In genomic region chr13:53276381-53276780, GRCm38 (mm10) we compare ENCODE assay signal across 14 mouse cellular contexts. TPM values are rescaled to one million over a fixed set of nuclear protein-coding genes. Genes with fewer than 3 reads are reported as not detected.
DNase-seq lines count a peak whose midpoint lies in the region; ATAC-seq and TF ChIP-seq lines count a peak whose summit lies in the region.
"Had no signal": no experiment of that assay in that cellular context is flagged by ENCODE, and none has a peak within 500 bp of the region (broad histone marks: within the 10 kb centered on the region; RNA-seq: fewer than 3 reads in every experiment).

No protein-coding gene starts in this region.

- no peak for ATAC-seq in heart, embryonic 14.5 days (ENCODE audit: insufficient number of reproducible peaks, insufficient read depth, low FRiP score, low read depth)
- ATAC-seq in kidney, embryonic 16.5 days (ENCODE audit: low FRiP score, low TSS enrichment) = no peak
- no peak for ATAC-seq in neural tube, embryonic 11.5 days (ENCODE audit: insufficient read depth, low FRiP score, low TSS enrichment)
- ATAC-seq: CD4-positive, CD25-positive, alpha-beta regulatory T cell, adult 4 months; liver, postnatal 0 days had no signal

- intact Hi-C loops in heart, adult 2 months (cut with DNase I) = loop anchor here (5.0 kb wide), 1 partner anchor 39 kb away; no protein-coding TSS in a partner anchor

- TF ChIP-seq POLR2A in heart, adult 2 months (IDR thresholded peaks at IDR 0.05; ENCODE audit: insufficient read depth, low read depth, low read length) = no peak

- no peak for TF ChIP-seq EP300 in heart, adult 2 months (IDR thresholded peaks at IDR 0.05; ENCODE audit: insufficient read depth, low read depth, low read length)

- H3K4me3 ChIP-seq in heart, embryonic 14.5 days (ENCODE audit: control insufficient read depth in 1 of 2, insufficient read depth in 1 of 2, low read depth in 1 of 2, low read length in 2 of 2) = no peak overlapping the region
- no peak overlapping the region for H3K4me3 ChIP-seq in heart, adult 2 months
- H3K4me3 ChIP-seq in kidney, embryonic 16.5 days (ENCODE audit: low read length) = no peak overlapping the region
- no peak overlapping the region for H3K4me3 ChIP-seq in neural tube, embryonic 11.5 days (ENCODE audit: low read depth, low read length)
- H3K4me3 ChIP-seq: limb, embryonic 13.5 days; megakaryocyte, embryonic 14.5 days had no signal

- no peak for DNase-seq in heart, adult 2 months
- no peak for DNase-seq in kidney, adult 8-10 months
- peak; percentile 49 for DNase-seq in embryo, embryonic 11 days
- peak; percentile 44 for DNase-seq in neural tube, embryonic 11.5 days (ENCODE audit: low spot score)
- no peak for DNase-seq in urinary bladder, postnatal 36 days (ENCODE audit: low spot score in 2 of 2)
- DNase-seq: cerebellum, adult 2 months; liver, postnatal 0 days; right cerebral cortex, postnatal 25 days; thymus, adult 2 months had no signal

- H3K4me1 ChIP-seq in heart, embryonic 14.5 days (ENCODE audit: control insufficient read depth in 2 of 2, insufficient read depth in 2 of 2, low read length in 2 of 2) = peaks cover 35 to 71% of the 10 kb centered on the region in 2 experiments
- H3K4me1 ChIP-seq in heart, adult 2 months (ENCODE audit: control insufficient read depth, insufficient read depth, low read length) = no peaks in the 10 kb centered on the region; the same call in 1 of the 2 replicates
- H3K4me1 ChIP-seq in kidney, embryonic 16.5 days (ENCODE audit: insufficient read depth, low read length) = peaks cover 23% of the 10 kb centered on the region
- H3K4me1 ChIP-seq in neural tube, embryonic 11.5 days (ENCODE audit: control insufficient read depth, insufficient read depth, low read length) = peaks cover 7% of the 10 kb centered on the region
- H3K4me1 ChIP-seq: megakaryocyte, embryonic 14.5 days had no signal

- H3K27me3 ChIP-seq in heart, embryonic 14.5 days (ENCODE audit: control insufficient read depth, insufficient read depth, low read length) = no peaks in the 10 kb centered on the region
- H3K27me3 ChIP-seq in heart, adult 2 months (ENCODE audit: control insufficient read depth, insufficient read depth, low read length) = no peaks in the 10 kb centered on the region
- no peaks in the 10 kb centered on the region for H3K27me3 ChIP-seq in kidney, embryonic 16.5 days (ENCODE audit: insufficient read depth, low read length)
- H3K27me3 ChIP-seq in neural tube, embryonic 11.5 days (ENCODE audit: control insufficient read depth, insufficient read depth, low read length) = no peaks in the 10 kb centered on the region
- H3K27me3 ChIP-seq: limb, embryonic 13.5 days had no signal

- H3K36me3 ChIP-seq in heart, embryonic 14.5 days (ENCODE audit: control insufficient read depth, insufficient read depth, low read length) = no peaks in the 10 kb centered on the region
- H3K36me3 ChIP-seq in heart, adult 2 months (ENCODE audit: control insufficient read depth, insufficient read depth, low read length) = no peaks in the 10 kb centered on the region
- H3K36me3 ChIP-seq in kidney, embryonic 16.5 days (ENCODE audit: insufficient read depth, low read length) = no peaks in the 10 kb centered on the region
- no peaks in the 10 kb centered on the region for H3K36me3 ChIP-seq in neural tube, embryonic 11.5 days (ENCODE audit: control insufficient read depth, insufficient read depth, low read length)
- H3K36me3 ChIP-seq: limb, embryonic 13.5 days had no signal

- no peak for TF ChIP-seq CTCF in heart, adult 2 months (IDR thresholded peaks at IDR 0.05)

- 66% methylated on average over 7 of the region's 7 CpGs for WGBS in heart, embryonic 14.5 days
- 71% methylated on average over 7 of the region's 7 CpGs for WGBS in heart, adult 2 months
- WGBS in kidney, embryonic 16.5 days = 24% methylated on average over 7 of the region's 7 CpGs
- 11% methylated on average over 7 of the region's 7 CpGs for WGBS in neural tube, embryonic 11.5 days

- H3K9ac ChIP-seq in heart, embryonic 14.5 days (ENCODE audit: low read length) = peak overlapping the region; percentile 28
- no peak overlapping the region for H3K9ac ChIP-seq in heart, adult 2 months (ENCODE audit: low read depth, low read length)
- peak overlapping the region; percentile 37; the same call in 1 of the 2 replicates for H3K9ac ChIP-seq in kidney, embryonic 16.5 days (replicated peaks; ENCODE audit: low read length)
- no peak overlapping the region for H3K9ac ChIP-seq in neural tube, embryonic 11.5 days (ENCODE audit: low read length)
- H3K9ac ChIP-seq: limb, embryonic 13.5 days; liver, postnatal 0 days had no signal

- no peaks in the 10 kb centered on the region for H3K9me3 ChIP-seq in heart, embryonic 14.5 days (ENCODE audit: control insufficient read depth, low read length)
- no peaks in the 10 kb centered on the region for H3K9me3 ChIP-seq in kidney, embryonic 16.5 days (ENCODE audit: low read length)
- H3K9me3 ChIP-seq in neural tube, embryonic 11.5 days (ENCODE audit: control insufficient read depth, low read length) = no peaks in the 10 kb centered on the region
- H3K9me3 ChIP-seq: limb, embryonic 13.5 days had no signal

- no peaks in the 10 kb centered on the region for H3K79me2 ChIP-seq in heart, adult 2 months (replicated peaks; ENCODE audit: control insufficient read depth, insufficient read depth, low read length)

- peak overlapping the region; percentile 46; the same call in 1 of the 2 replicates for H3K4me2 ChIP-seq in heart, embryonic 14.5 days (ENCODE audit: low read length)
- no peak overlapping the region for H3K4me2 ChIP-seq in kidney, embryonic 16.5 days (replicated peaks; ENCODE audit: low read depth, low read length)
- no peak overlapping the region for H3K4me2 ChIP-seq in neural tube, embryonic 11.5 days (ENCODE audit: low read depth)
- H3K4me2 ChIP-seq: limb, embryonic 13.5 days had no signal

- H3K27ac ChIP-seq in heart, embryonic 14.5 days (replicated peaks in 1 of 2; ENCODE audit: control insufficient read depth in 1 of 2, insufficient read depth in 1 of 2, low read depth in 2 of 2, low read length in 2 of 2) = peak overlapping the region in 1 of 2 experiments; percentile 67; a peak in 2 of 4 replicates
- no peak overlapping the region for H3K27ac ChIP-seq in heart, adult 2 months
- no peak overlapping the region for H3K27ac ChIP-seq in kidney, embryonic 16.5 days (ENCODE audit: low read length)
- H3K27ac ChIP-seq in neural tube, embryonic 11.5 days (ENCODE audit: low read depth, low read length) = no peak overlapping the region
- H3K27ac ChIP-seq: limb, embryonic 13.5 days had no signal

RNA-seq across cellular contexts. Expression of gene Ror2, which starts 9.5 kb away (rescaled TPM):
- polyA plus RNA-seq in heart, embryonic 14.5 days (2014; fragmentation: Nextera tagmentation; extraction: Ambion mirVana) = 11.5 and 13.2 TPM in 2 replicates
- total RNA-seq in heart, adult 2 months (2021) = 1 to 10 TPM; 1.1 to 1.9 TPM
- 1.5 and 1.6 TPM in 2 replicates for polyA plus RNA-seq in heart, adult 2 months (2012; rRNA removed)
- polyA plus RNA-seq in kidney, embryonic 16.5 days (2015; fragmentation: Nextera tagmentation; extraction: Ambion mirVana) = 9.9 and 10.4 TPM in 2 replicates
- 8.1 and 8.7 TPM in 2 replicates for polyA plus RNA-seq in neural tube, embryonic 11.5 days (2014; fragmentation: Nextera tagmentation; extraction: Ambion mirVana)
- polyA plus RNA-seq: CD4-positive, CD25-positive, alpha-beta regulatory T cell, adult 4 months had no signal

Comparison
In these comparisons a context has a peak if more than half of its experiments do, and no peak if none do; other contexts are left out.
1. H3K9ac ChIP-seq: peak in heart, embryonic 14.5 days (single experiment) and kidney, embryonic 16.5 days (single experiment); none in heart, adult 2 months (single experiment) and neural tube, embryonic 11.5 days (single experiment).
2. DNase-seq: peak in embryo, embryonic 11 days (single experiment) and neural tube, embryonic 11.5 days (single experiment); none in heart, adult 2 months (0 of 2), kidney, adult 8-10 months (0 of 2) and urinary bladder, postnatal 36 days (0 of 2).